Comparison of ENCODE assay signal across 19 mouse cellular contexts in genomic region chr16:96736501-96736900, GRCm38 (mm10).
DNase-seq lines count a peak whose midpoint lies in the region; ATAC-seq lines count a peak whose summit lies in the region.
"Had no signal": no experiment of that assay in that cellular context is flagged by ENCODE, and none has a peak within 500 bp of the region (broad histone marks: within the 10 kb centered on the region; RNA-seq: fewer than 3 reads in every experiment).

No protein-coding gene starts in this region.

- no peaks in the 10 kb centered on the region for H3K36me3 ChIP-seq in midbrain, embryonic 11.5 days (ENCODE audit: control insufficient read depth, insufficient read depth, low read length)
- H3K36me3 ChIP-seq in midbrain, embryonic 10.5 days: no peaks in the 10 kb centered on the region
- H3K36me3 ChIP-seq: embryonic facial prominence, embryonic 13.5 days; embryonic facial prominence, embryonic 15.5 days; forebrain, embryonic 10.5 days; forebrain, embryonic 12.5 days had no signal

- H3K9me3 ChIP-seq in midbrain, embryonic 11.5 days (ENCODE audit: control insufficient read depth, low read length): no peaks in the 10 kb centered on the region
- no peaks in the 10 kb centered on the region for H3K9me3 ChIP-seq in midbrain, embryonic 10.5 days (replicated peaks)
- H3K9me3 ChIP-seq: embryonic facial prominence, embryonic 13.5 days; embryonic facial prominence, embryonic 15.5 days; forebrain, embryonic 10.5 days; forebrain, embryonic 12.5 days had no signal

- no peaks in the 10 kb centered on the region for H3K27me3 ChIP-seq in midbrain, embryonic 11.5 days (ENCODE audit: control insufficient read depth, insufficient read depth, low read length)
- H3K27me3 ChIP-seq in midbrain, embryonic 10.5 days (ENCODE audit: low read depth, poor library complexity, severe bottlenecking): no peaks in the 10 kb centered on the region
- H3K27me3 ChIP-seq: embryonic facial prominence, embryonic 13.5 days; embryonic facial prominence, embryonic 15.5 days; forebrain, embryonic 12.5 days had no signal

- no peak overlapping the region for H3K9ac ChIP-seq in midbrain, embryonic 11.5 days (ENCODE audit: low read length)
- H3K9ac ChIP-seq: embryonic facial prominence, embryonic 13.5 days; embryonic facial prominence, embryonic 15.5 days; forebrain, embryonic 12.5 days had no signal

- H3K4me2 ChIP-seq in midbrain, embryonic 11.5 days: no peak overlapping the region
- H3K4me2 ChIP-seq: embryonic facial prominence, embryonic 13.5 days; embryonic facial prominence, embryonic 15.5 days; forebrain, embryonic 12.5 days had no signal

- ATAC-seq in midbrain, embryonic 11.5 days (ENCODE audit: low FRiP score): no peak
- ATAC-seq: forebrain, embryonic 14.5 days; forebrain, embryonic 16.5 days had no signal

- 90% methylated on average over 1 of the region's 1 CpGs for WGBS in midbrain, embryonic 11.5 days
- WGBS in midbrain, embryonic 10.5 days: 94% methylated on average over 1 of the region's 1 CpGs

- DNase-seq in cerebellum, postnatal 14 days: peak; percentile 51 to 63
- DNase-seq in cerebellum, adult 11-12 months: no peak
- DNase-seq in midbrain, embryonic 11.5 days (ENCODE audit: low spot score, missing footprints): peak; percentile 14
- no peak for DNase-seq in midbrain, embryonic 10.5 days (ENCODE audit: low spot score)
- DNase-seq: adrenal gland, adult 2 months; adrenal gland, postnatal 10 days; adrenal gland, postnatal 25 days; cerebellum, adult 11 months; cerebellum, adult 2 months; cerebellum, adult 9-10 months; cerebellum, postnatal 25 days; embryo, embryonic 11 days had no signal

- H3K4me1 ChIP-seq in midbrain, embryonic 11.5 days (ENCODE audit: control insufficient read depth, insufficient read depth, low read length): no peaks in the 10 kb centered on the region
- H3K4me1 ChIP-seq in midbrain, embryonic 10.5 days: no peaks in the 10 kb centered on the region
- H3K4me1 ChIP-seq: embryonic facial prominence, embryonic 13.5 days; embryonic facial prominence, embryonic 15.5 days; forebrain, embryonic 10.5 days; forebrain, embryonic 12.5 days had no signal

- no peak overlapping the region for H3K4me3 ChIP-seq in midbrain, embryonic 11.5 days (ENCODE audit: low read depth, low read length)
- H3K4me3 ChIP-seq in midbrain, embryonic 10.5 days: no peak overlapping the region
- H3K4me3 ChIP-seq: embryonic facial prominence, embryonic 13.5 days; embryonic facial prominence, embryonic 15.5 days; erythroblast, embryonic 14.5 days; forebrain, embryonic 10.5 days; forebrain, embryonic 12.5 days had no signal

- no peak overlapping the region for H3K27ac ChIP-seq in midbrain, embryonic 11.5 days (ENCODE audit: low read depth, low read length)
- no peak overlapping the region for H3K27ac ChIP-seq in midbrain, embryonic 10.5 days (replicated peaks)
- H3K27ac ChIP-seq: embryonic facial prominence, embryonic 13.5 days; embryonic facial prominence, embryonic 15.5 days; forebrain, embryonic 10.5 days; forebrain, embryonic 12.5 days had no signal

Comparison
In these comparisons a context has a peak if more than half of its experiments do, and no peak if none do; other contexts are left out.
1. DNase-seq: peak in cerebellum, postnatal 14 days (2 of 2) and midbrain, embryonic 11.5 days (single experiment); none in cerebellum, adult 11-12 months (single experiment) and midbrain, embryonic 10.5 days (single experiment).